Mouse (Mus musculus) layer of hippocampus, adult 9-10 months (tissue): Measurements from ENCODE around the gene Ubl4b.

Experiments used
- DNase-seq: peaks from one replicate; pipeline ENCODE4 v3.0.0; 2022; ENCODE audit warnings: low spot score

Ubl4b gene

GRCm38 (mm10) chr3:107554842-107555241, at the start of gene Ubl4b:
Gene Ubl4b, minus strand, starts transcription at chr3:107555073.
- DNase-seq = no peak

- DNase-seq = no peak
These were observed 45.3 kb upstream of the Ubl4b start for GRCm38 (mm10) chr3:107600127-107600526.

- no peak for DNase-seq
These were observed 42.9 kb upstream of the Ubl4b start for GRCm38 (mm10) chr3:107597586-107598389.

- DNase-seq = no peak
These were observed 42.3 kb upstream of the Ubl4b start for GRCm38 (mm10) chr3:107597134-107597533.

- no peak for DNase-seq
These were observed 41.7 kb upstream of the Ubl4b start for GRCm38 (mm10) chr3:107596559-107596958.

- DNase-seq = no peak
These were observed 41.1 kb upstream of the Ubl4b start for GRCm38 (mm10) chr3:107595938-107596461.

GRCm38 (mm10) chr3:107595264-107595937, 40.5 kb upstream of the Ubl4b start:
- DNase-seq = no peak

- DNase-seq = no peak
These were observed 39.9 kb upstream of the Ubl4b start, which contains the start of gene Alx3 for GRCm38 (mm10) chr3:107594662-107595263. Gene Alx3, plus strand, starts transcription at chr3:107595031.

GRCm38 (mm10) chr3:107593632-107594031, 38.8 kb upstream of the Ubl4b start:
- no peak for DNase-seq

GRCm38 (mm10) chr3:107591612-107592011, 36.7 kb upstream of the Ubl4b start:
- DNase-seq = no peak

GRCm38 (mm10) chr3:107586504-107586903, 31.6 kb upstream of the Ubl4b start:
- DNase-seq = no peak

- DNase-seq = no peak
These were observed 29.0 kb upstream of the Ubl4b start for GRCm38 (mm10) chr3:107583893-107584292.

- no peak for DNase-seq
These were observed 28.2 kb upstream of the Ubl4b start for GRCm38 (mm10) chr3:107582875-107583767.

- no peak for DNase-seq
These were observed 27.4 kb upstream of the Ubl4b start for GRCm38 (mm10) chr3:107582130-107582874.

GRCm38 (mm10) chr3:107581103-107582010, 26.5 kb upstream of the Ubl4b start:
- DNase-seq = no peak

GRCm38 (mm10) chr3:107579466-107579865, 24.6 kb upstream of the Ubl4b start:
- DNase-seq = peak; percentile 72

GRCm38 (mm10) chr3:107577810-107578390, 23.0 kb upstream of the Ubl4b start:
- DNase-seq = no peak

GRCm38 (mm10) chr3:107576807-107577206, 21.9 kb upstream of the Ubl4b start:
- DNase-seq = no peak

GRCm38 (mm10) chr3:107571205-107571604, 16.3 kb upstream of the Ubl4b start:
- DNase-seq = no peak
